Mouse (Mus musculus) T-helper 2 cell (primary cell): Measurements from ENCODE around the gene Myo3b.

Experiments used
- in situ Hi-C: fragments of 300-600 bp; cut with MboI, MseI; formaldehyde crosslinking; loops from one replicate; pipeline ENCODE4 v1.15.1; 2025; ENCODE audit warnings: high pct_unique_total_duplicates

Myo3b gene

GRCm38 (mm10) chr2:70425611-70426010 lies 386.7 kb downstream of the Myo3b start:
- in situ Hi-C loops, result no loop called here

- in situ Hi-C loops, result no loop called here
Observed at GRCm38 (mm10) chr2:70443035-70443434, 404.1 kb downstream of the Myo3b start.

GRCm38 (mm10) chr2:70444141-70444540 lies 405.2 kb downstream of the Myo3b start:
- in situ Hi-C loops, result no loop called here

- in situ Hi-C loops, result no loop called here
Observed at GRCm38 (mm10) chr2:70456205-70456604, 417.3 kb downstream of the Myo3b start.

- in situ Hi-C loops, result no loop called here
Observed at GRCm38 (mm10) chr2:70463606-70464005, 424.7 kb downstream of the Myo3b start.

GRCm38 (mm10) chr2:70471136-70471535 lies 432.2 kb downstream of the Myo3b start:
- in situ Hi-C loops, result loop anchor here (10.0 kb wide), 1 partner anchor 886 kb away; the partner anchor contains the start of gene Lrp2

- in situ Hi-C loops, result loop anchor here (10.0 kb wide), 1 partner anchor 887 kb away; the partner anchor contains the start of gene Lrp2
Observed at GRCm38 (mm10) chr2:70471861-70472620, 433.1 kb downstream of the Myo3b start.
